Mouse (Mus musculus) activated CD4-positive, CD25-positive, alpha-beta regulatory T cell, adult 4 months (primary cell): ENCODE measurements around the gene 1700008O03Rik. TPM values are rescaled to one million over a fixed set of nuclear protein-coding genes. Genes with fewer than 3 reads are reported as not detected.

Experiments
- polyA plus RNA-seq, 2 experiments: library from polyadenylated mRNA; unstranded; fragments of 100-300 nt; shearing (Covaris generic); gene quantifications; one replicate each; pipeline ENCODE4 v1.2.1; 2017

1700008O03Rik gene
- polyA plus RNA-seq, 2 experiments from 2014 or later, result 0.59 to 0.66 TPM

Other genes starting within 250 kb of the 1700008O03Rik start
- gene Klk1b16, start 249.1 kb downstream of the 1700008O03Rik start, polyA plus RNA-seq, result not detected
- not detected for gene Klk1b24, start 197.6 kb downstream of the 1700008O03Rik start, polyA plus RNA-seq
- gene Klk1b3, start 187.6 kb downstream of the 1700008O03Rik start, polyA plus RNA-seq, result not detected
- gene Klk1b4, start 178.4 kb downstream of the 1700008O03Rik start, polyA plus RNA-seq, result not detected
- not detected for gene Klk1b5, start 169.9 kb downstream of the 1700008O03Rik start, polyA plus RNA-seq
- gene Klk1, start 160.5 kb downstream of the 1700008O03Rik start, polyA plus RNA-seq, result not detected
- not detected for gene Gm36864, start 149.6 kb downstream of the 1700008O03Rik start, polyA plus RNA-seq
- 1 to 10 TPM; 1.0 to 1.7 TPM for gene 1700028J19Rik, start 139.1 kb downstream of the 1700008O03Rik start, polyA plus RNA-seq
- 10 to 100 TPM; 74.0 to 88.7 TPM for gene 2410002F23Rik, start 139.1 kb downstream of the 1700008O03Rik start, polyA plus RNA-seq
- not detected for gene Acp4, start 128.4 kb downstream of the 1700008O03Rik start, polyA plus RNA-seq
- gene Gm15517, start 124.4 kb downstream of the 1700008O03Rik start, polyA plus RNA-seq, result not detected
- under 1 TPM; 0.51 to 0.73 TPM for gene Clec11a, start 78.9 kb downstream of the 1700008O03Rik start, polyA plus RNA-seq
- not detected for gene Shank1, start 75.6 kb downstream of the 1700008O03Rik start, polyA plus RNA-seq
- not detected for gene Syt3, start 1.7 kb downstream of the 1700008O03Rik start, polyA plus RNA-seq
- gene Lrrc4b, start 43.2 kb upstream of the 1700008O03Rik start, polyA plus RNA-seq, result not detected
- not detected for gene Aspdh, start 79.6 kb upstream of the 1700008O03Rik start, polyA plus RNA-seq
- 10 to 100 TPM; 39.9 to 67.9 TPM for gene Josd2, start 82.2 kb upstream of the 1700008O03Rik start, polyA plus RNA-seq
- 10 to 100 TPM; 23.7 to 25.6 TPM for gene Emc10, start 110.7 kb upstream of the 1700008O03Rik start, polyA plus RNA-seq
- gene Fam71e1, start 110.8 kb upstream of the 1700008O03Rik start, polyA plus RNA-seq, result 1 to 10 TPM; 3.3 to 4.0 TPM
- not detected for gene Mybpc2, start 138.8 kb upstream of the 1700008O03Rik start, polyA plus RNA-seq
- 1 to 10 TPM in 1 of 2 experiments, not detected in 1; 2.6 TPM for gene Spib, start 146.3 kb upstream of the 1700008O03Rik start, polyA plus RNA-seq
- gene Pold1, start 163.0 kb upstream of the 1700008O03Rik start, polyA plus RNA-seq, result 10 to 100 TPM; 19.2 to 27.6 TPM
- gene Nr1h2, start 168.1 kb upstream of the 1700008O03Rik start, polyA plus RNA-seq, result 10 to 100 TPM; 38.0 to 61.3 TPM
- gene Napsa, start 186.6 kb upstream of the 1700008O03Rik start, polyA plus RNA-seq, result 1 to 10 TPM in 1 of 2 experiments, under 1 TPM in 1; 0.38 to 2.8 TPM
- not detected for gene Kcnc3, start 204.8 kb upstream of the 1700008O03Rik start, polyA plus RNA-seq